Mouse (Mus musculus): ENCODE measurements around the gene Vcl. TPM values are rescaled to one million over a fixed set of nuclear protein-coding genes. Genes with fewer than 3 reads are reported as not detected.

The Vcl gene
- polyA plus RNA-seq, 1 experiment from 2014 or later, result 82.1 TPM

GRCm38 (mm10) chr14:21017871-21018270, 88.7 kb downstream of the Vcl start:
- no peaks in the 10 kb centered on the region for H3K27me3 ChIP-seq (replicated peaks; ENCODE audit: control insufficient read depth, insufficient read depth, low read length)
- no peaks in the 10 kb centered on the region for H3K4me1 ChIP-seq (replicated peaks; ENCODE audit: control insufficient read depth, insufficient read depth, low read length)
- DNase-seq (ENCODE audit: low spot score), result no peak
- no peak overlapping the region for H3K4me3 ChIP-seq (ENCODE audit: low read depth, low read length)
- H3K36me3 ChIP-seq (ENCODE audit: control insufficient read depth, insufficient read depth, low read length), result peaks cover 77% of the 10 kb centered on the region
- WGBS, result 89% methylated on average over 5 of the region's 5 CpGs
- no peak overlapping the region for H3K27ac ChIP-seq (ENCODE audit: low read depth)
- no peaks in the 10 kb centered on the region for H3K9me3 ChIP-seq (ENCODE audit: control insufficient read depth, low read length)
- no peak overlapping the region for H3K4me2 ChIP-seq (ENCODE audit: low read length)
- H3K9ac ChIP-seq (ENCODE audit: low read length), result no peak overlapping the region
- no peak for ATAC-seq (replicated peaks; ENCODE audit: low FRiP score, low TSS enrichment, low read depth)

DNA sequence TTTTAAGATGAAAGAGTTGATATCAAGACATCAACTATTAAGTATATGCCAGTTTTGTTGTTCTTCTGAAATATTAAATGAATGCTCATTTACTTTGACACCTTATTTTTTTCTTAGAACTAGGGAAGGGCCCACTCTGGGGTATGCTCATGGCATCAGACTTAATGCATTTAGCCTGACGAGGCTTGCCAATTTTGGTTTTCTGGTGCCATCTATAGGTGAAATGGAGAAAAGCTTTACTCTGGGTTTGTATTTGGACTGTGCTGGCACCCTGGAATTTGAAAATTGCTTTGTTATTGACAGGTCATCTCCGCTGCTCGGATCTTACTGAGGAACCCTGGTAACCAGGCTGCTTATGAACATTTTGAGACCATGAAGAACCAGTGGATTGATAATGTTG, 89.8 kb downstream of the Vcl start:
- H3K4me3 ChIP-seq (ENCODE audit: low read depth, low read length), result no peak overlapping the region
- no peak overlapping the region for H3K4me2 ChIP-seq (ENCODE audit: low read length)
- H3K9ac ChIP-seq (ENCODE audit: low read length), result no peak overlapping the region
- no peaks in the 10 kb centered on the region for H3K4me1 ChIP-seq (replicated peaks; ENCODE audit: control insufficient read depth, insufficient read depth, low read length)
- ATAC-seq (replicated peaks; ENCODE audit: low FRiP score, low TSS enrichment, low read depth) (no peak), DNase-seq (ENCODE audit: low spot score) (no peak)
- no peaks in the 10 kb centered on the region for H3K9me3 ChIP-seq (ENCODE audit: control insufficient read depth, low read length)
- no peaks in the 10 kb centered on the region for H3K27me3 ChIP-seq (replicated peaks; ENCODE audit: control insufficient read depth, insufficient read depth, low read length)
- H3K36me3 ChIP-seq (ENCODE audit: control insufficient read depth, insufficient read depth, low read length), result peaks cover 80% of the 10 kb centered on the region
- H3K27ac ChIP-seq (ENCODE audit: low read depth), result no peak overlapping the region
- 52% methylated on average over 3 of the region's 3 CpGs for WGBS

DNA sequence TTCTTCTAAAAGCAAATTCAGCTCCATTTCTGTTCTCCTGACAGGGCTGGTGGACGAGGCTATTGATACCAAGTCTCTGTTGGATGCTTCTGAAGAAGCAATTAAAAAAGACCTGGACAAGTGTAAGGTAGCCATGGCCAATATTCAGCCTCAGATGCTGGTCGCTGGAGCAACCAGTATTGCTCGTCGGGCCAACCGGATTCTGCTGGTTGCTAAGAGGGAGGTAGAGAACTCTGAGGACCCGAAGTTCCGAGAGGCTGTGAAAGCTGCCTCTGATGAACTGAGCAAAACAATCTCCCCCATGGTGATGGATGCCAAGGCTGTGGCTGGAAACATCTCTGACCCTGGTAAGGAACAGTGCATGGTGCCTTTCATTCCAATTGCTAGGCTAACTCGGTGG, 91.2 kb downstream of the Vcl start:
- H3K27ac ChIP-seq (ENCODE audit: low read depth), result no peak overlapping the region
- H3K4me3 ChIP-seq (ENCODE audit: low read depth, low read length), result no peak overlapping the region
- DNase-seq (ENCODE audit: low spot score), result no peak
- no peaks in the 10 kb centered on the region for H3K27me3 ChIP-seq (replicated peaks; ENCODE audit: control insufficient read depth, insufficient read depth, low read length)
- no peak overlapping the region for H3K9ac ChIP-seq (ENCODE audit: low read length)
- no peaks in the 10 kb centered on the region for H3K4me1 ChIP-seq (replicated peaks; ENCODE audit: control insufficient read depth, insufficient read depth, low read length)
- H3K36me3 ChIP-seq (ENCODE audit: control insufficient read depth, insufficient read depth, low read length), result peaks cover 83% of the 10 kb centered on the region
- ATAC-seq (replicated peaks; ENCODE audit: low FRiP score, low TSS enrichment, low read depth), result no peak
- 93% methylated on average over 8 of the region's 8 CpGs for WGBS
- no peak overlapping the region for H3K4me2 ChIP-seq (ENCODE audit: low read length)
- no peaks in the 10 kb centered on the region for H3K9me3 ChIP-seq (ENCODE audit: control insufficient read depth, low read length)

GRCm38 (mm10) chr14:21027542-21027941, 98.3 kb downstream of the Vcl start:
- DNase-seq (ENCODE audit: low spot score), result no peak
- Histone ChIP-seq H3K27me3 (replicated peaks; ENCODE audit: control insufficient read depth, insufficient read depth, low read length) (no peaks in the 10 kb centered on the region), H3K9ac (ENCODE audit: low read length) (no peak overlapping the region), H3K27ac (ENCODE audit: low read depth) (no peak overlapping the region), H3K9me3 (ENCODE audit: control insufficient read depth, low read length) (no peaks in the 10 kb centered on the region), H3K4me2 (ENCODE audit: low read length) (no peak overlapping the region), H3K36me3 (ENCODE audit: control insufficient read depth, insufficient read depth, low read length) (peaks cover 86% of the 10 kb centered on the region), H3K4me3 (ENCODE audit: low read depth, low read length) (no peak overlapping the region), H3K4me1 (replicated peaks; ENCODE audit: control insufficient read depth, insufficient read depth, low read length) (0 out of 2 replicates have a peak, but pooled peaks cover 4% of the 10 kb centered on the region)
- no peak for ATAC-seq (replicated peaks; ENCODE audit: low FRiP score, low TSS enrichment, low read depth)

DNA sequence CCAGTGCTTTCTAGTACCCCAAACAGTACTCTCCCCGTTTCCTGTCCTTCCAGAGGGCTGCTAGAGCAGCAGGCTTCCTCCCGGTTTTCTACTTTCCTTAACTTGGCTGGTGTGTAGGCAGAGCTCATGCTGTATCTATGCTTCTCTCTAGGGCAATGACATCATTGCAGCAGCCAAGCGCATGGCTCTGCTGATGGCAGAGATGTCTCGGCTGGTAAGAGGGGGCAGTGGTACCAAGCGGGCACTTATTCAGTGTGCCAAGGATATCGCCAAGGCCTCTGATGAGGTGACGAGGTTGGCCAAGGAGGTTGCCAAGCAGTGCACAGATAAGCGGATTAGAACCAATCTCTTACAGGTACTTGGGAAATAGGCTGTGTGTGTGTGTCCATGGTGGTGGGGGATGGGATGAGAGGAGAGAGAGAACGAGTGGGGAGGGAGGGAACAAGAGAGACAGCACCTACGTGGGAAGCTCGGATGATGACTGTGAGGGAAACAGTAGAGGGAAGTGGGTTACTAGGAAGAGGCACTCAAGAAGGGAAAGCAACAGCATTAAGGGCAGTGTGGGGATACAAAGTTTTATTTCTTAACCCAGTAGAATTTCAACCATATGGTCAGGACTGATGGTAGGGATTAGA, 99.9 kb downstream of the Vcl start:
- Histone ChIP-seq H3K9me3 (ENCODE audit: control insufficient read depth, low read length) (no peaks in the 10 kb centered on the region), H3K4me2 (ENCODE audit: low read length) (no peak overlapping the region), H3K9ac (ENCODE audit: low read length) (no peak overlapping the region), H3K4me3 (ENCODE audit: low read depth, low read length) (no peak overlapping the region), H3K27me3 (replicated peaks; ENCODE audit: control insufficient read depth, insufficient read depth, low read length) (no peaks in the 10 kb centered on the region), H3K4me1 (replicated peaks; ENCODE audit: control insufficient read depth, insufficient read depth, low read length) (0 out of 2 replicates have a peak, but pooled peaks cover 4% of the 10 kb centered on the region), H3K27ac (ENCODE audit: low read depth) (no peak overlapping the region), H3K36me3 (ENCODE audit: control insufficient read depth, insufficient read depth, low read length) (peaks cover 86% of the 10 kb centered on the region)
- 86% methylated on average over 11 of the region's 11 CpGs for WGBS
- DNase-seq (ENCODE audit: low spot score) (no peak), ATAC-seq (replicated peaks; ENCODE audit: low FRiP score, low TSS enrichment, low read depth) (no peak)

GRCm38 (mm10) chr14:21031783-21032511, 102.7 kb downstream of the Vcl start:
- Histone ChIP-seq H3K27ac (ENCODE audit: low read depth) (peak overlapping the region; percentile 1; the same call in 1 of the 2 replicates), H3K9ac (ENCODE audit: low read length) (no peak overlapping the region), H3K4me3 (ENCODE audit: low read depth, low read length) (no peak overlapping the region), H3K4me2 (ENCODE audit: low read length) (no peak overlapping the region), H3K36me3 (ENCODE audit: control insufficient read depth, insufficient read depth, low read length) (peaks cover 86% of the 10 kb centered on the region), H3K27me3 (replicated peaks; ENCODE audit: control insufficient read depth, insufficient read depth, low read length) (no peaks in the 10 kb centered on the region), H3K4me1 (replicated peaks; ENCODE audit: control insufficient read depth, insufficient read depth, low read length) (0 out of 2 replicates have a peak, but pooled peaks cover 4% of the 10 kb centered on the region), H3K9me3 (ENCODE audit: control insufficient read depth, low read length) (no peaks in the 10 kb centered on the region)
- ATAC-seq (replicated peaks; ENCODE audit: low FRiP score, low TSS enrichment, low read depth) (no peak; the same call in 1 of the 2 replicates), DNase-seq (ENCODE audit: low spot score) (no peak)
- 52% methylated on average over 6 of the region's 6 CpGs for whole genome bisulfite sequencing

GRCm38 (mm10) chr14:21034271-21034670, 105.1 kb downstream of the Vcl start:
- 86% methylated on average over 4 of the region's 4 CpGs for WGBS

DNA sequence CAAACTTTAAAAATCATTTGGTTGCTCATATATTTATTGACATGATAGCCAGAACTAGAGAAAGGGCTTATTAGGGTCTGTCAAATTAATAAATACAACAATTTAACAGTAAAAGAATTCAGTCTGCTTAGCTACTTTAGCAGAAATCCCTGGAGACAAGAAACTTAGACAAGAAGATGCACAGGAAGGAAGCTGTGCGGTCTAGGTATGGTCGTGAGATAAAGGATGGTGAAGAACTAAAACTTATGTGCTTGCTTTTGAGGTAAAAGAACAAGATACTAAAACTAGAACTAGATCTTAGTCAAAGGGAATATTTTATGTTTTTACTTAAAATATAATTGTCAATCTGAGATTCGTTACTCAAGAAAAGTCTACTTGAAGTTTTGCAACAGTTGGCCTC, 105.6 kb downstream of the Vcl start:
- Histone ChIP-seq H3K4me1 (replicated peaks; ENCODE audit: control insufficient read depth, insufficient read depth, low read length) (0 out of 2 replicates have a peak, but pooled peaks cover 4% of the 10 kb centered on the region), H3K27me3 (replicated peaks; ENCODE audit: control insufficient read depth, insufficient read depth, low read length) (no peaks in the 10 kb centered on the region), H3K4me2 (ENCODE audit: low read length) (no peak overlapping the region), H3K9me3 (ENCODE audit: control insufficient read depth, low read length) (no peaks in the 10 kb centered on the region), H3K4me3 (ENCODE audit: low read depth, low read length) (no peak overlapping the region), H3K36me3 (ENCODE audit: control insufficient read depth, insufficient read depth, low read length) (peaks cover 81% of the 10 kb centered on the region), H3K27ac (ENCODE audit: low read depth) (no peak overlapping the region), H3K9ac (ENCODE audit: low read length) (no peak overlapping the region)
- DNase-seq (ENCODE audit: low spot score), result no peak
- WGBS, result 93% methylated on average over 3 of the region's 3 CpGs
- ATAC-seq (replicated peaks; ENCODE audit: low FRiP score, low TSS enrichment, low read depth), result no peak

More at GRCm38 (mm10) chr14:21034271-21034670, 105.1 kb downstream of the Vcl start:
- Histone ChIP-seq H3K27ac (ENCODE audit: low read depth) (no peak overlapping the region), H3K27me3 (replicated peaks; ENCODE audit: control insufficient read depth, insufficient read depth, low read length) (no peaks in the 10 kb centered on the region), H3K4me2 (ENCODE audit: low read length) (no peak overlapping the region), H3K9me3 (ENCODE audit: control insufficient read depth, low read length) (no peaks in the 10 kb centered on the region), H3K36me3 (ENCODE audit: control insufficient read depth, insufficient read depth, low read length) (peaks cover 82% of the 10 kb centered on the region), H3K9ac (ENCODE audit: low read length) (no peak overlapping the region), H3K4me3 (ENCODE audit: low read depth, low read length) (no peak overlapping the region), H3K4me1 (replicated peaks; ENCODE audit: control insufficient read depth, insufficient read depth, low read length) (0 out of 2 replicates have a peak, but pooled peaks cover 4% of the 10 kb centered on the region)
- ATAC-seq (replicated peaks; ENCODE audit: low FRiP score, low TSS enrichment, low read depth), result no peak
- no peak for DNase-seq (ENCODE audit: low spot score)
